Mouse (Mus musculus) gastrocnemius, adult 18-20 months (tissue): Measurements from ENCODE around the gene Zfp69. TPM values are rescaled to one million over a fixed set of nuclear protein-coding genes. Genes with fewer than 3 reads are reported as not detected.

Source experiments
- DNase-seq: peaks from one replicate; pipeline ENCODE4 v3.0.0; 2021; ENCODE audit warnings: low spot score
- total RNA-seq, 2 experiments: library from RNA; stranded (reverse); gene quantifications; 2 replicates each; pipeline ENCODE4 v1.2.3; 2021

The Zfp69 gene
- total RNA-seq, 2 experiments from 2014 or later: 0.53 to 0.66 TPM

GRCm38 (mm10) chr4:120925386-120925785, 26.1 kb downstream of the Zfp69 start:
- DNase-seq: peak; percentile 18

DNA sequence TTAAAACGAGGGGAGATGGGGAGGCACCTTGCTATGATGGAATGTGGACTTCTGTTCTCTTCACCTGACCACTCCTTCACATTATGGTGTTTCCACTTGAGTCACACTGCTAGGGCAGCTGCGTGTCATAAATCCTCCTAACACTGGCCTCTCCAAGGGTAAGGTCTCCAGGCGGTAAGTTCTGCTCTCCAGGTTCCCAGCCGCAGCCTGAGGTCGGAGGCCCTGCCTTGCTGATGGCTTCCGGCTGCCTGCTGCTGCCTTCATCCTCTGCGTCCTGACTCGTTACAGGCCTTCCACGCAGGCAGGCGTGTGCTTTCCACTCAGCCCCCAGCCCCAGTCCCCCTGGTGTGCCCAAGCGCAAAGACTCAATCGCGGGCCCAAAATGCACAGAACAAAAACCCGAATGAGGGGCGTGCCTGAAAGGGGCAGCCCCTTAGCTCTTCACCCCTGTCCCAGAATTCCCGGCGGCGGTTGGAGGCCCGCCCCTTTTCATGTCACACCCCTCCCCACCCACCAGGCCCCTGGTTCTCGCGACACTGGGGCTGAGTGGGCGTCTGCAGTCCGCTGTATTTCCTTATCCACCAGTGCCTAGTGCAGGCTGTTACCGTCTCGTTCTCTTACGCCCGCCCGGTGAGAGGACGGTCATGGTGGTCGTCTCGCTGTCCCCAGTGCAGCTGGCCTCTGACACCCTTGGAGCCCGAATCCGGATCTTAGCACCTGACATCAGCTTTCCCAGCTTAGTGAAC, 26.8 kb downstream of the Zfp69 start, which contains the start of gene Exo5:
Exo5 (minus strand) TSS at position 464 of the 746 bp plus-strand sequence.
- DNase-seq: peak; percentile 86

DNA sequence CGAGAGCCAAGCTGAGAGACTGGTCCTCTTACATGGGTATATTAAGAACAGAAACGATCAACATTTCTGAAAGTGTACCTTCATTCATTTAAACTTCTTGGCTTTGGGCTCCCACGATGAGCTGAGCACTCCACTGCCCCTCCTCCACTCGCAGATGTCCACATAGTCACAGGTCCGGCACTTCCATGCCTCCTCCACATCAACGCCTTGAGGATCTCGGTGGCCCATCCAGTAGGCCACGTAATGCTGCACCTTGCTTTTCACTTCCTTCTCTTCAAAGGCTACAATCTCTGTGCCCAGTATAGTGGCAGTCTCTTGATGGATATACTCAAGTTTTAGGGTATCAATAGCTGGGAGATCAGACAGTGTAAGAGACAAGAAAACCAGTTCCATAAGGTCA, 30.0 kb downstream of the Zfp69 start:
- no peak for DNase-seq

DNA sequence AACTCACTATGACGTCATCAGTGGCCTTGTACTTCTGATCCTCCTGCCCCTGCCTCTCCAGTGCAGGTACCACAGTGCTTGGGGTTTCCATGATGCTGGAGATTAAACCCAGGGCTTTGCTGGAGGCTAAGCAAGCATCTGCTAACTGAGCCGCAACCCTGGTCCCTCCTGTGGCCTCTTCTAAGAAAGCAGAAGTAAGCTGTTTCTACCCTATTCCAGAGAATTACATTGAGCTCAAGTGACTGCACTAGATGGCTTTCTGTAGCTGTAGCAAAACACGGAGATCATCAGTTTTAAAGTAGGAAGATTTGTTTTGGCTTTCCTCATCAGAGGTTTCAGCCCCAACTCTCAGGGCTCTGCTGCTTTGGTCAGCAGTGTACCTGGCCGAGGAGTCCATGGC, 37.0 kb downstream of the Zfp69 start:
- no peak for DNase-seq

- DNase-seq: no peak
Observed at GRCm38 (mm10) chr4:120913861-120914260, 37.6 kb downstream of the Zfp69 start.

DNA sequence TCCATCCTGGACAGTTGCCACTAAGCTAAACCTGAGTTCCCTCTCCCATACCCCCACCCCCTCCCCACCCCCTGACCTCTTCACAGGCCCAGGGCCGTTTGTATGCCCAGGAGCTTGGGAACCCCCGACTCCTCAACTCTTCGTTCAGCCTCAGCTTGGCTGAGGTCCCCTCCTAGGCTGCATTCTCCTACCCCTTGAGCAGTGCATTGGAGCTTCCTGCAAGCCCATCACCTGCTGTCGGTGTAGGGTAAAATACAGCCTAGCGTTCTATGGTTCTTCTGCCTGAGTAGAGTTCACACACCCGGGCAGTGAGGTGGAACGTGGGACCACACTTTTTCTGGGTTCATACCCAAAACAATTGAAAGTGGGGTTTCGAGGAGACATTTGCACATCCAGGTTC, 38.1 kb downstream of the Zfp69 start:
- DNase-seq: no peak

- no peak for DNase-seq
Observed at GRCm38 (mm10) chr4:120912866-120913265, 38.6 kb downstream of the Zfp69 start.

DNA sequence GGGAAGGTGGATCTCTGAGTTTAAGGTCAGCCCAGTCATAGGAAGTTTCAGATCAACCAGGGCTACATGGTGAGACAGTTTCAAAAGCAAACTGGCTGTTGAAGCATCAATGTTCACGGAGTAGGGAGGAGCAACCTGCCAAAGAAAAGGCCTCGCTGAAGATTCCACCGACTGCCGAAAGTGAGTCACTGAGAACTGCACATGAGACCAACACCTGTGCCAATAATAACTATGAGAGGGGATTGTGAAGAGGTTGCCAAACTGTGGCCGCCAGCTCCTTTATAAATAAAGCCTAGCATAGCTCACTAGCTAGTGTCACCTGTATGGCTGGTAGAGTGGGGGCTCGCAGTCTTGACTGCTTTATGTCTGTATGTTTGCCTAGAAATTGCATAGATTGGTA, 40.4 kb downstream of the Zfp69 start:
- DNase-seq: no peak

DNA sequence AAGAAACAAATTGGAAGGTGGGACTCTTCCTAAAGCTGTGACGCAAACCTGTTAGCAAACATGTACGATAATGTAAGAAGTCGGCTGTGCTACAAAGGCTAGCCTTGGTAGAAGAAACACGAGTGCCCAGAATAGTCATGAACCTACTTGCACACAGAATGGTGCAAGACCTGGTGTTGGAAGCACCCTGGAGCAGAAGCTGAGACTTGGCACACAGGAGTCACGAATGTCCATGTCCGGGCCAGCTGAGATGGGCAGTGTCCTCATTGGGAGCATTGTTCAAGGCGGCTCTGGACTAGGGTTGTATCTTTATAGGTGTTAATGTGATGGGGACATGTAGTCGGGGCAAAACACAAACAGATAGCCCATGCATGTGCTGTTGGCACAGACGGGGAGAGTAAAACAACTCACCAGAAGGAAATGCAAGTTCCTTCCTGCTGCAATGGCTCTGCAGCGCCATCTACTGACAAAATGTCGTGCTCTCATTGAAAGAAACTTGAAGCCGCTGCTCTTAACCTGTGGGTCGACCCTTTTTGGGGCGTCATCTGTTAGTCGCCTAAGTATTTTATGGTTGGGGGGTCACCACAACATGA, 41.8 kb downstream of the Zfp69 start:
- DNase-seq: peak; percentile 30

GRCm38 (mm10) chr4:120905644-120906043, 45.9 kb downstream of the Zfp69 start:
- DNase-seq: no peak

GRCm38 (mm10) chr4:120904533-120904932, 47.0 kb downstream of the Zfp69 start:
- no peak for DNase-seq

DNA sequence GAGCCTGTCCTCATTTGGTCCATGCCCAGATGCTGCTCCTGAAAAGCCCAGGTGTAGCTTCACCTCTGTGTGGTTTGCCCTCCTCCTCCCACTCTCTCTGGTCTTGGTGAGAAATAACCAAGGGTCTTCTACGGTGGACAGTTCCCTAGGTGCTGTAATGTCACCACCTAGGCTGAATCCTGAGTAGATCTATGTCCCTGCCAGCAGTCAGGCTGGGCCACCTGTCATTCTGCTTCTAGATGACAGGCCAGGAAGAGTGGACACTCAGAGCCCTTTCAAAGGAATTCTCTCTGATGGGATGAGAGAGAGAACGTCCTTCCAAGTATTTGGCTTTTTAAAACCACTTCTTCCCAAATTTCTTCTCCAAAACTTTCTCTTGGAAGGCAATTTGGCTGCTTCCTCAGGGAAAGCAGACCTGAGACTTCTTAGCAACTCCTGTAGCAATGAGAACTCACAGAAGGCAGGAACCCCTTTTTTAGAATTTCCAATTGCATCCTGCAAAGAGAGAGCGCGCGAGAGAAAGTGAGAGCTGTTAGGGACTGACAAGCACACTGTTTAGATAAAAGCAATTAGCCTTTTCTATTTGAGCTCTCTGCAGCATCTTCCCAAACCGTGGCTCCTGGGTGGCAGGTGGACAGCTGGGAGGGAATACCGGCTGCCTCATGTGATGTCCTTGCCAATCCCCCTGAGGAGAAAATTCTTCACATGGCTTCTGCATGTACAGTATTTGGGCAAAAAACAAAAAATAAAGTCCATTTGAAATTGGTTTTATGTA, 55.5 kb downstream of the Zfp69 start:
- no peak for DNase-seq

- no peak for DNase-seq
Observed at GRCm38 (mm10) chr4:120895226-120895625, 56.3 kb downstream of the Zfp69 start.

- no peak for DNase-seq
Observed at GRCm38 (mm10) chr4:120894584-120894983, 56.9 kb downstream of the Zfp69 start.

- DNase-seq: no peak
Observed at GRCm38 (mm10) chr4:120893656-120894401, 57.7 kb downstream of the Zfp69 start.

DNA sequence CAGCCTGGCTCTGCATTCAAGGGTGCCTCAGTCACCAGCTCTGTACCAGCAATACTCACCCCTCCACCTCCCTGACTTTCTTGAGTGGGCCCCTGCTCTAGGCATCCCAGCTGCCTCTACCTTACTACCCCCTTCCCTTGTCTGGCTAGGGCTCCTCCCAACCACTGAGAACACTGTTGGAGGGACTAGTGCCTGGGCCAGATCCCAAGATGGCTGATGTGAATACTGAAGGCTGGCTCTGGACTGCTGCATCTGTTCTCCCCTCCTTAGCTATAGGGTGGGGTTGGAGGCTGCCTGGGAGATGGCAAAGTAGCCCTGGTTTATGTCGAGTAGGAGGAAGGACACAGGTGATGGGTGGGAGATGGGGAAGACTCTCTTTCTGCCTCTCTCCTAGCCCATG, 59.0 kb downstream of the Zfp69 start:
- no peak for DNase-seq

- no peak for DNase-seq
Observed at GRCm38 (mm10) chr4:120891960-120892359, 59.5 kb downstream of the Zfp69 start.

DNA sequence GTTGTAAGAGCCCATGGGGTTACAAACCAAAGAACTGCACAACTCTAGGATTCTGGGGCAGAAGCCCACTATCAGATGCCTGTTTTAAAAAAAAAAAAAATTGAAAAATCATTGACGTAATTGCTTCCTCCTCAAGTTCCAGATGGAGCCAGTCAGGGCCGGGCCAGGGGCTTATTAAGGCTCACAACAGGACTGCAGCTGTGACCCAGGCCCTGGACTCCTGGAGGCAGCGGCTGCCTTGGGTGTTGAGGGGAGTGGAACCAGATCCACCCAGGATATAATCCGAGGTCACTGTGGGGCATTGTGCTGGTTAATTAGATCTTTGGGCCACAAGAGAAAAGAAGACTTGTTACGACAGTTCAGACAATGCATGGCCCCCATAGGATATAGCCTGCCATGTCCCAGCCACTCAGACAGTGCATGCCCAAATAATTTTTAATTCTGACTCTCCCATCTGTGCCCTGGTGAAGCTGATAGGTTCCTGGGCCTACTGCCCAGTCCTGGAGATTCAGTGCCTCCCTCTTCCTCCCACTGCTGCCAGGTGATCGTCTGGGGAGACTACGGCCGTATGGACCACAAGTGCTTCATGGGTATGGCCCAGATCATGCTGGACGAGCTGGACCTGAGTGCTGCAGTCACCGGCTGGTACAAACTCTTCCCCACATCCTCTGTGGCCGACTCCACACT, 60.6 kb downstream of the Zfp69 start:
- no peak for DNase-seq

GRCm38 (mm10) chr4:120888884-120889283, 62.6 kb downstream of the Zfp69 start:
- DNase-seq: no peak

DNA sequence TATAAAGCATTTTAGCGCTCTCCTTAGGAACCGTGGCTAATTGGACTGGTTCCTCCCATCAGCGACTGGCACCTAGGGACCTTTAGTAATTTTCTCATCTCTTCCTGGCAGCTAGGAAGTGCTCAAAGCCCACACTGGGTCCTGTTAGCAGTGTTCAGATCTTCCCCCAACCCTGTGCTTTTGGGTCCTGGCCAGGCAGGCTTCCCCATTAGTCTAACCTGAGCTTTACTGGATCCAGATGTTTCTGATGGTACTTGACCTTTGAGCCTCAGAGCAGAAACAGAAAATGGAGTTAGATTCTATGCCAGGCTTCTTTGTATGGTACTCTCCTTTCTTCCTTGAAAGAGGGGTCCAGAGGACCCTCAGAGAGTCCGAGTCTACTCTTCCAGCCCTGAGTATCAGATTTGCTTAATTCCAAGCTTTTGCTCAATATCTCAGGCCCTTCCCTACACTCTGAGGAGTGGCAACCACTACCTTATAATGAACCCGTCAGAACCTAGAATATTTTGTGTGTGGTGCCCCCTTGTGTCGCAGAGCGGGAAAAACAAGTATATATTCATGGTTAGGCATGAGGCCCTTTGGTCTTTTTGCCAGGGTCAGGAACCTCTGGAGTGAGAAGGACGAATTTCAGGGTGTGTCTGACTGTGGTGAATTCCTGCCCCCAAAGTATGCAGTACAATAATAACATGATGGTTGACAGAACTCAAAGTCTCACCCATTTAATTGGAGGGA, 64.0 kb downstream of the Zfp69 start:
- peak; percentile 33 for DNase-seq
